Mouse (Mus musculus): ENCODE data around the gene Mkln1.

DNA sequence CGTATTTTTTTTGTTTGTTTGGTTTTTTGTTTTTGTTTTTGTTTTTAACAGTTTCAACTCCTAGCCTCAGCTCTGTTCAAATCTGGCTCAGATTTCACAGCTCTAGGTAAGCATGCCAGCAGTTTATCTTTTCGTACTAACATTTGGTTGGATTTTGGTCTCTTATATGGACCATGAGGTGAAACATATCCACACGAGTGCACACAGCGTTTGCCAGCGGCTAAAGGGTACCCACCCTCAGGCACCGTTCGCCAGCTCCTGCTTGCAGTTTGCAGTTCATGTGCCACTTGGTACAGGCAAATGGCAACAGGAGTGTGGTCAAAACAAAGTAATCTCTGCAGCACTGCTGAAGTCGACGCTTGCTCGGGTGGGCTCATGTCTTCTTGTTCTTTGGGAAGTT, 101.3 kb downstream of the Mkln1 start:
- TF ChIP-seq CTCF (IDR thresholded peaks at IDR 0.05) (no peak), EP300 (IDR thresholded peaks at IDR 0.05) (no peak)
